Mouse (Mus musculus) olfactory bulb, adult 2 months (tissue): ENCODE measurements around the gene Edc4. TPM values are rescaled to one million over a fixed set of nuclear protein-coding genes. Genes with fewer than 3 reads are reported as not detected.

Experiments
- H3K27ac ChIP-seq: fragments of 200-500 bp; 2 replicates; pipeline ENCODE4 v1.5.1; 2012; ENCODE audit warnings: low read depth, low read length; ENCODE audit not compliant: insufficient read depth
- H3K4me1 ChIP-seq: fragments of 200-500 bp; 2 replicates; pipeline ENCODE4 v1.6.1; 2012; ENCODE audit warnings: low read length; ENCODE audit not compliant: control insufficient read depth, insufficient read depth
- H3K4me3 ChIP-seq: fragments of 200-500 bp; 2 replicates; pipeline ENCODE4 v1.5.1; 2012; ENCODE audit warnings: mild to moderate bottlenecking, low read depth, low read length, moderate library complexity; ENCODE audit not compliant: insufficient read depth
- CTCF ChIP-seq: fragments of 200-500 bp; IDR thresholded peaks from 2 replicates; pipeline ENCODE4 v1.5.1; 2012; ENCODE audit warnings: low read depth, mild to moderate bottlenecking, low read length, moderate library complexity; ENCODE audit not compliant: insufficient read depth
- POLR2A ChIP-seq: fragments of 200-500 bp; IDR thresholded peaks from 2 replicates; pipeline ENCODE4 v1.6.1; 2012; ENCODE audit warnings: mild to moderate bottlenecking, low read depth, low read length, moderate library complexity; ENCODE audit not compliant: insufficient read depth
- WGBS: fragments of 180-500 bp; shearing (Covaris S2); methylation state at CpG from one replicate; pipeline ENCODE4 v1.1.7; 2018; 5-methylcytosine and 5-hydroxymethylcytosine counted together
- polyA plus RNA-seq: library from polyadenylated mRNA; stranded (reverse); fragments of >200 nt; gene quantifications from 2 replicates; pipeline ENCODE4 v1.2.4, GENCODE M21; 2012; ENCODE audit warnings: low replicate concordance; ENCODE audit not compliant: missing spikeins, insufficient read depth, insufficient read length

The Edc4 gene
- polyA plus RNA-seq, 1 experiment: not detected

DNA sequence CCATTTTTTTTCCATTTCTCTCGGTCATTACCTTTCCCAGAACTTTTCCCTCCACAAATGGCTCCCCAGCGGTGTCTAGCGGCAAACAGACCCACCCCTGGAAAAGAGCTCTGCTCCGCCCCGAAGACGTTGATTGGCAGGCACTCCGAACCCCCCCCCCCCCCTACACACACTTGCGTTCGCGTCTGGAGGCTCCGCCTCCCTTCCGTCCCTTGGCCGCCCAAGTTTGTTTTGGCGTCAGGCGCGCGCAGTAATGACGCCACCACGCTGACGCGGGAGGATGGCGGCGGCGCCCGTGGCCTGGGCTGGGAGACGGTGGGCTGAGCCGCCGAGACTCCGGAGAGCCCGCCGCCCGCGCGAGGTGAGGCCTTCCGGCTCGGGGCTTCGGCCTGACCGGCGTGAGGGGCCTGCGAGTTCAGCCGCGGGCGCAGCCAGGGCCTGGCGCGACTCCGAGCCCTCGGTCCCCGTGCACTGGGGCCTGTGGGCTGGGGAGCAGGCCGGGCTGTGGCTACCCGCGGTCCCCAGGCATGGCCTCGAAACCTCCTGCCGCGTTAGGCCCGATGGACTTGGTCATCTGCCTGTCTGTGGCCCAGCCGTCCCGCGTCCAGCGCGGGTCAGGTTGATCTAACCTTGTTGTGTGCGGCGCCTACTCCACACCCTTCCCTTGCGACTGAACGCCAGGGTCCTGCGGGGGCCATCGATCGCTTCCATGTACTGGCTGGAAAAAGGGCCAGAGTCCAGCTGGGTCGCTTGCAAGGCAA lies 19.7 kb downstream of the Edc4 start, which contains the start of gene Pskh1:
Gene Pskh1 (plus strand): TSS at position 262 of the 761 bp plus-strand sequence.
- TF ChIP-seq POLR2A (peak; percentile 84), CTCF (no peak)
- WGBS: under 1% methylated on average over 68 of the region's 68 CpGs
- H3K27ac ChIP-seq: peak within 1 kb of the TSS; percentile 85
- no peaks in the 10 kb centered on the region; the same call in 1 of the 2 replicates for H3K4me1 ChIP-seq
- peak within 1 kb of the TSS; percentile 97 for H3K4me3 ChIP-seq

DNA sequence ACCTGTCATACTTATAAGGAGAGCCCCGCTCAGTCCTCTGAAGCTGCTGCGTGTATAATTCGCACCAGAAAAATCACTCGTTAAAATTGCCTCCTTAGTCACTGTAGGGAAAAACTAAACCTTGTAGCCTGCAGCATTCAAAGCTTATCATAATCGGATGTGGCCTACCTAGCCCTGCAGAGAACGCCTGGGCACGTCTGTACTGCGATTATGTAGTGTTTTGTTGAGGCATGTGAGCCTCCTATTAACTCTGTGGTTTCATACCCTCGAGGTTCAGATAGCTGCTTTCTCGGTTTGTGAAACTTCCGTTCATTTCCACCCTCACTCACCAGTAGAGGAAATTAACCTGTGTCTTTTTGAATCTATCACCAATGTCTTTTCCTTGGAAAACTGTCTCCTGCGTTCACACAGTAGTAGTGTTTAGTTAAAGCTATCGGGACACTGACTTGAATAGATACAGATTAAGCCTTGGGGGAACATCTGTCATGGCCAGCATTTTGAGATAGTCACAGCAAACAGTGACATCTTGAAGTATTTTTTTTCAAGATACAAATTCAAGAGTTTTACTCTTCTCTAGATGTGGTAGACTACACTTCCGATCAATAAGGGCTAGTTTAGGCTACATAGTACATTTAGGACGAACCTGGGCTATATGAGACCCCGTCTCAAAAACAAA lies 20.4 kb downstream of the Edc4 start:
- WGBS: 28% methylated on average over 16 of the region's 16 CpGs

DNA sequence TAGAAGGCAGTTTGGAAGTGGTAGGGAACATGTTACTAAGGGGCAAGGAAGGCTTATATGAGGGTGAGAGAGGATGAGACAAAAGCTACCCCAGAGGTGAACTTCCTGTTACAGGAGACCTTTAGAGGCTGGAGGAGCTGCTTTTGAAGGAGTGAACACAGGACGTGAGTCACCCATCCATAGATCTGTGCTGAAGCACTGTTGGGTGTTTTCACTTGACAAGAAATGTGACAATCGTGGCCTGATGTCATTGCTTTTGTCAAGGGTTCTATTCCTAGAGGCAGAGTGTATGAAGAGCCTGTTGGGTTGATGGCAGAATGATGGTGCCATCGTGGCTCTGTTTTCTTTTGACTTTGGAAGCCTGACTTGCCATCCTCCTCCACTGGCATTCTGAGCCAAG lies 38.7 kb downstream of the Edc4 start:
- H3K4me3 ChIP-seq: no peak overlapping the region
- no peak overlapping the region for H3K27ac ChIP-seq
- 69% methylated on average over 3 of the region's 3 CpGs for WGBS
- TF ChIP-seq CTCF (no peak), POLR2A (no peak)
- H3K4me1 ChIP-seq: peaks cover 11% of the 10 kb centered on the region

More for the DNA sequence above, 20.4 kb downstream of the Edc4 start:
- Histone ChIP-seq H3K4me3 (peak overlapping the region; percentile 97), H3K27ac (0 out of 2 replicates have a peak overlapping the region, but pooled peaks have one; percentile 85), H3K4me1 (no peaks in the 10 kb centered on the region; the same call in 1 of the 2 replicates)
- no peak for TF ChIP-seq POLR2A
- TF ChIP-seq CTCF: no peak

DNA sequence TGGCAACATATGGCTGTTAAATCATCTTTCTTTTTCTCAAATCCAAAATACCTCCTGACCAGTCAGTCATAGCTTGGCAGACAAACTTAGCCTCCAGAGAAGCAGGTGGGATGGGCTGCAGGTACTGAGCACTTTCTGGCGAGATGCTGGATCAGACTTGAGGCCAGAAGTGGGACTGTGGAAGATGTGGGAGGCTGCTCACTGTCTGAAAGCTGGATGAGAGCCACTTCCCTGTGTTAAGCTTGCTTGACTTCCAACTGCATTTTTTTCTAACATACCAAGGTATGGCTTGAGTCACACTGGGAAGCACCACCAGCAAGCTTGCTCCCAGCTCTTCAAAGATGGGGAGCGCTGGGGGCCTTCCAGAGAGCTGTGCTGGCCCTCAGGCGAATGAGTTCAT lies 44.4 kb downstream of the Edc4 start:
- WGBS: 56% methylated on average over 3 of the region's 3 CpGs
- TF ChIP-seq CTCF: no peak
- no peak for TF ChIP-seq POLR2A
- peaks cover 9% of the 10 kb centered on the region for H3K4me1 ChIP-seq
- H3K27ac ChIP-seq: no peak overlapping the region
- H3K4me3 ChIP-seq: no peak overlapping the region

DNA sequence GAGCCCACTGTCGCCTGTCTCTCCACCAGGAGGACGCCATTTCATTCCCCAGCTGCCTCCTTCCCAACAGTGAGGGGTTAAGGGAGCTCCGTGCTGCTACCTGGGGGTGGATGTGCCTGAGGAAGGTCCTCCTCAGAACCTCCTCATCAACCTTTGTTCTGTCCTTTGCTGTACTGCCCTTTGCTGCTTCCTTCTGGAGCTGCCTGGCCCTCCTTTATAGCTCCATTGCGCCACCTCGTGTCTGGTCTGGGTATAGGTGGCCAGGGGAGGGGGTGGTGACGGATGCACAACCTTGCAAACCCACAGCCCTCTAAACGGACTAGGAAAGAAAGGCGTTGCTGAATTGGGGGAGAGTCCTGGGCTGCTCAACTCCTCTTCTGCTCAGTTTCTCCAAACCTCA lies 49.9 kb downstream of the Edc4 start:
- WGBS: 14% methylated on average over 8 of the region's 8 CpGs
- Histone ChIP-seq H3K4me1 (peaks cover 8% of the 10 kb centered on the region), H3K27ac (no peak overlapping the region), H3K4me3 (no peak overlapping the region)
- no peak for TF ChIP-seq POLR2A
- peak; percentile 83 for TF ChIP-seq CTCF

DNA sequence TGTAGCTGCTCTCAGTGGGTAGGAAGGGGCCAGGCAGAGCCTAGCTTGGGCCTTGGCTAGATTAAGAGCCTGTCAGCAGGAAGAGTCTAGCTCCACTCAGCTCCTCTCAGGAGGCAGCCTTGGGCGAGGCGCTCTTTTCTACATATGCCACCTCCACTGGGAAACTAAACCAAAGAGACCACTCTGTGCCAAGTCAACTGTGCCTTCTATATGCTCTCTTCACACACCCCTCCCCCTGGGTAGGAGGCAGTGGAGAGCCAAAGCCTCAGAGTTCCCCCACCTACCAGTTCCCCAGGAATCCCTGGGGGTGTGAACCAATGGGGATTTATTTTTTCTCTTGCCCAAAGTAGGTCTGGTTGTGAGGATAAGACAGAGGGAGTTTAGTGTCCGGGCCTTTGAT lies 50.6 kb downstream of the Edc4 start:
- Histone ChIP-seq H3K4me3 (no peak overlapping the region), H3K27ac (no peak overlapping the region), H3K4me1 (peaks cover 13% of the 10 kb centered on the region)
- 92% methylated on average over 3 of the region's 3 CpGs for WGBS
- no peak for TF ChIP-seq POLR2A
- TF ChIP-seq CTCF: no peak

DNA sequence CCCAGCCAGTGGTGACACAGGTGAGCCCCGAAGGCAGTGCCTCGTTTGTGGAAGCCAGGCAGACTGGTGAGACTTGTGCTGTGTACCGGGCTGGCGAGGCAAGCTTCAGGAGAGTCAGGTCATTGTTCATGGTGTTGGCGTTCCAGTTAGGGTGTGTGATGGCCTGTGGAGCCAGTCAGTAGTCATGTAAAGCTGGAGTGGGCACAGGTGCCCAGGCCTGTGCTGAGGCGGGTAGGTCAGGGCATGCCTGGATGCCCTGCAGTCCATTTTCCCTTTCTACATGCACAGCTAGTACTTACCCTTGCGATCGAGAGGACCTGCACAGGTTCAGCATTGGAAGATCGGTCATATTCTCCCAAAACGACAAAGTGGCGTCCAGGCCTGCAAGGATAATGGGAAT lies 51.8 kb downstream of the Edc4 start:
- no peak overlapping the region for H3K27ac ChIP-seq
- H3K4me3 ChIP-seq: no peak overlapping the region
- TF ChIP-seq POLR2A (no peak), CTCF (no peak)
- H3K4me1 ChIP-seq: peaks cover 17% of the 10 kb centered on the region
- 92% methylated on average over 11 of the region's 11 CpGs for WGBS

DNA sequence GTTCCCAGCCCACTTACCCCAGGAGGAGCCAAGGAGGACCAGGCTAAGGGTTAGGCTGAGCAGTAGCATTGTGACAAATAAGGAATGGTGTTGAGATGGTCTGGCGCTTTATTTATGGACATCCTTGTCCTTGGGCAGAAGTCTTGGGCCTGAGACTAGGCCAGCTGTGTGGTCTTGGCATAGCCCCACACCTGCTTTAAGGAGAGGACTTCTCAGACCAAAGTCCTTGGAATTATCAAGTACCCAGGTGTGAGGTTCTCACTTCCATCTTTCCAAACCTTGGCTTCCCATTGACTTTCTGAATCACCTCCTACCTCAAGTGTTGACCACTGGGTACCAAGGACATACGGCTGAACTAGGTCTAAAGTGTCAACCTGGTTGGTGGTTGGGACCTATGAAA lies 53.1 kb downstream of the Edc4 start, which contains the start of gene Ctrl:
Gene Ctrl (minus strand): TSS at position 101 of the 400 bp plus-strand sequence.
- Histone ChIP-seq H3K4me1 (peaks cover 17% of the 10 kb centered on the region), H3K4me3 (no peak within 1 kb of the TSS), H3K27ac (no peak within 1 kb of the TSS)
- TF ChIP-seq POLR2A (no peak), CTCF (no peak)
- WGBS: 93% methylated on average over 2 of the region's 2 CpGs

DNA sequence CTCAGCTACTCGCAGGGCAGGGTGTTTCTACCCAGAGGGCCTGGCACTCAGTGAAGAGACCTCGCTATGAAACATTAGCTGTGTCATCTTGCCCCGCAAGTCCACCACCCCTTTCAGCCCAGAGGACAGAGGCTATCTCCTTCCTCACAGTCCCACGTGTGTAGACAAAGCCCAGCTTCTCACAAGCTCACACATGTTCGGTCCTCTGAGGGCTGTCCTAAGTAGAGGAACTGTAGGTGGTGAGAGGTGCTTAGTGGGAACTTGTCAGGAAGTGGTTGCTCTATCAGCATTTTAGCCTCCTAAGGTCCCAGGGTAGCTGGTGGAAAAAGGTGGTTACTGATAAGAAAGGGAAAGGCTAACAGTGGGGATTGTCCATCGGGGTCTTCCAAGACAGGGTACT lies 54.4 kb downstream of the Edc4 start:
- H3K4me3 ChIP-seq: no peak overlapping the region
- TF ChIP-seq POLR2A (no peak), CTCF (no peak)
- peaks cover 17% of the 10 kb centered on the region for H3K4me1 ChIP-seq
- 83% methylated on average over 6 of the region's 6 CpGs for WGBS
- H3K27ac ChIP-seq: no peak overlapping the region
